Mouse (Mus musculus) CH12.LX (cell line): Measurements from ENCODE around the gene Usp46. TPM values are rescaled to one million over a fixed set of nuclear protein-coding genes. Genes with fewer than 3 reads are reported as not detected.

Experiments used
- DNase-seq: peaks from one replicate; pipeline ENCODE4 v3.0.0-alpha.2; 2013; ENCODE audit errors: extremely low read depth
- H3K27ac ChIP-seq: 2 replicates; pipeline ENCODE4 v1.5.1; 2012; ENCODE audit warnings: low read depth, mild to moderate bottlenecking, control low read depth, moderate library complexity; ENCODE audit not compliant: insufficient read depth
- H3K27me3 ChIP-seq: replicated peaks from 2 replicates; pipeline ENCODE3; 2012; ENCODE audit warnings: inconsistent platforms
- H3K36me3 ChIP-seq, 2 experiments: replicated peaks in 1 of 2; 2 replicates each; pipeline versions ENCODE3 to v1.6.1; 2012; ENCODE audit warnings: inconsistent platforms in 1 of 2, low read length in 1 of 2, mild to moderate bottlenecking in 1 of 2, mixed read lengths in 1 of 2, moderate library complexity in 1 of 2; ENCODE audit not compliant: control insufficient read depth in 1 of 2, insufficient read depth in 1 of 2
- H3K4me1 ChIP-seq, 2 experiments: 2 replicates each; pipeline ENCODE4 v1.6.1; 2012; ENCODE audit warnings: inconsistent platforms in 1 of 2, moderate library complexity in 1 of 2; ENCODE audit not compliant: insufficient read depth in 2 of 2, control insufficient read depth in 1 of 2
- H3K4me2 ChIP-seq: 2 replicates; pipeline ENCODE4 v1.6.1; 2012; ENCODE audit warnings: low read depth, mild to moderate bottlenecking, control low read depth; ENCODE audit not compliant: poor library complexity, insufficient read depth, severe bottlenecking
- H3K4me3 ChIP-seq, 3 experiments: fragments of 150-350 bp in 1 of 3; sonication (generic) in 1 of 3; replicated peaks in 1 of 3; 2 replicates each; pipeline versions ENCODE3 to v1.5.1; 2011 to 2012; ENCODE audit warnings: low read depth in 2 of 3, low read length in 2 of 3, mild to moderate bottlenecking in 2 of 3, moderate library complexity in 2 of 3, control low read depth in 1 of 3, improper control_type of control experiment in 1 of 3, inconsistent platforms in 1 of 3, mixed read lengths in 1 of 3; ENCODE audit not compliant: poor library complexity in 1 of 3
- H3K79me2 ChIP-seq: replicated peaks from 2 replicates; pipeline ENCODE4 v1.6.1; 2012; ENCODE audit warnings: mild to moderate bottlenecking, moderate library complexity; ENCODE audit not compliant: control insufficient read depth, poor library complexity, insufficient read depth, severe bottlenecking; ENCODE audit errors: extremely low read depth
- H3K9ac ChIP-seq: 2 replicates; pipeline ENCODE4 v1.6.1; 2012; ENCODE audit warnings: low read depth, mild to moderate bottlenecking, control low read depth, moderate library complexity; ENCODE audit not compliant: insufficient read depth
- H3K9me3 ChIP-seq: replicated peaks from 2 replicates; pipeline ENCODE3; 2012; ENCODE audit warnings: low read length, inconsistent platforms, mixed read lengths
- CTCF ChIP-seq, 2 experiments: IDR thresholded peaks in 1 of 2; conservative IDR thresholded peaks in 1 of 2; 2 replicates each; pipeline ENCODE4 v1.5.1; 2011 to 2012; ENCODE audit warnings: low read depth in 2 of 2, low read length in 2 of 2, improper control_type of control experiment in 1 of 2, inconsistent platforms in 1 of 2, mild to moderate bottlenecking in 1 of 2, moderate library complexity in 1 of 2
- EP300 ChIP-seq: IDR thresholded peaks from 2 replicates; pipeline ENCODE4 v1.6.1; 2011; ENCODE audit warnings: low read length, improper control_type of control experiment
- IRF4 ChIP-seq: IDR thresholded peaks from 2 replicates; pipeline ENCODE4 v1.6.1; 2014; ENCODE audit warnings: low read depth, mild to moderate bottlenecking, inconsistent platforms, low read length, improper control_type of control experiment
- JUN ChIP-seq: IDR thresholded peaks from 2 replicates; pipeline ENCODE4 v1.6.1; 2011; ENCODE audit warnings: low read depth, mild to moderate bottlenecking, low read length, improper control_type of control experiment, moderate library complexity; ENCODE audit not compliant: insufficient read depth
- JUND ChIP-seq: conservative IDR thresholded peaks from 2 replicates; pipeline ENCODE4 v1.6.1; 2011; ENCODE audit warnings: low read depth, low read length, improper control_type of control experiment
- KAT2A ChIP-seq: IDR thresholded peaks from 2 replicates; pipeline ENCODE4 v1.6.1; 2012; ENCODE audit warnings: low read length, improper control_type of control experiment, inconsistent platforms; ENCODE audit not compliant: insufficient replicate concordance
- MAFK ChIP-seq: IDR thresholded peaks from 2 replicates; pipeline ENCODE4 v1.6.1; 2011; ENCODE audit warnings: low read length, improper control_type of control experiment; ENCODE audit not compliant: insufficient replicate concordance
- MAX ChIP-seq: IDR thresholded peaks from 2 replicates; pipeline ENCODE4 v1.6.1; 2011; ENCODE audit warnings: low read length, improper control_type of control experiment
- MAZ ChIP-seq: IDR thresholded peaks from 2 replicates; pipeline ENCODE4 v1.6.1; 2012; ENCODE audit warnings: low read depth, mild to moderate bottlenecking, inconsistent platforms, low read length, improper control_type of control experiment, moderate library complexity
- MEF2A ChIP-seq: IDR thresholded peaks from 2 replicates; pipeline ENCODE4 v1.6.1; 2014; ENCODE audit warnings: low read depth, mild to moderate bottlenecking, inconsistent platforms, low read length, improper control_type of control experiment, borderline replicate concordance
- NELFE ChIP-seq: IDR thresholded peaks from 2 replicates; pipeline ENCODE4 v1.6.1; 2011; ENCODE audit warnings: low read depth, low read length, improper control_type of control experiment
- PAX5 ChIP-seq: IDR thresholded peaks from 2 replicates; pipeline ENCODE4 v1.6.1; 2012; ENCODE audit warnings: low read length, inconsistent platforms, mixed read lengths
- POLR2A ChIP-seq: IDR thresholded peaks from 2 replicates; pipeline ENCODE4 v1.6.1; 2011; ENCODE audit warnings: low read depth, mild to moderate bottlenecking, improper control_type of control experiment, low read length
- POLR2AphosphoS2 ChIP-seq: IDR thresholded peaks from 2 replicates; pipeline ENCODE4 v1.6.1; 2011; ENCODE audit warnings: low read depth, low read length, improper control_type of control experiment
- RCOR1 ChIP-seq: conservative IDR thresholded peaks from 2 replicates; pipeline ENCODE4 v1.6.1; 2012; ENCODE audit warnings: low read depth, mild to moderate bottlenecking, inconsistent platforms, low read length, improper control_type of control experiment
- SMC3 ChIP-seq: IDR thresholded peaks from 2 replicates; pipeline ENCODE4 v1.6.1; 2011; ENCODE audit warnings: low read depth, low read length, improper control_type of control experiment
- TCF12 ChIP-seq: IDR thresholded peaks from 2 replicates; pipeline ENCODE4 v1.6.1; 2014; ENCODE audit warnings: low read depth, mild to moderate bottlenecking, inconsistent platforms, low read length, improper control_type of control experiment
- UBTF ChIP-seq: IDR thresholded peaks from 2 replicates; pipeline ENCODE4 v1.6.1; 2012; ENCODE audit warnings: low read depth, mild to moderate bottlenecking, inconsistent platforms, low read length, improper control_type of control experiment, moderate library complexity
- USF1 ChIP-seq: IDR thresholded peaks from 2 replicates; pipeline ENCODE4 v1.6.1; 2014; ENCODE audit warnings: low read depth, mild to moderate bottlenecking, inconsistent platforms, low read length, improper control_type of control experiment
- ZC3H11A ChIP-seq: IDR thresholded peaks from 2 replicates; pipeline ENCODE4 v1.6.1; 2012; ENCODE audit warnings: low read depth, mild to moderate bottlenecking, inconsistent platforms, low read length, improper control_type of control experiment
- ZKSCAN1 ChIP-seq: IDR thresholded peaks from 2 replicates; pipeline ENCODE4 v1.6.1; 2012; ENCODE audit warnings: low read depth, inconsistent platforms, low read length, improper control_type of control experiment, borderline replicate concordance
- dilution Hi-C: fragments of 300-500 bp; cut with MboI; formaldehyde crosslinking; loops from 2 replicates; pipeline ENCODE4 v1.14.3; 2020; ENCODE audit warnings: low sequenced_read_pairs; ENCODE audit not compliant: extremely low pct_unique_long_range_greater_than_20kb, extremely low pct_ligation_motif_present
- in situ Hi-C: fragments of 300-500 bp; cut with MboI; formaldehyde crosslinking; loops from 3 replicates; pipeline ENCODE4 v1.14.3; 2019; ENCODE audit warnings: low sequenced_read_pairs, low pct_ligation_motif_present, low pct_unique_long_range_greater_than_20kb, mixed read lengths
- polyA plus RNA-seq: library from polyadenylated mRNA; unstranded; fragments of >175 nt; gene quantifications from 2 replicates; pipeline ENCODE4 v1.2.1, GENCODE M21; 2012; ENCODE audit warnings: low read depth; ENCODE audit not compliant: insufficient read length
- total RNA-seq, 2 experiments: library from RNA; depleted of rRNA; stranded (reverse); fragments of 300-350 nt in 1 of 2; fragments of >200 nt in 1 of 2; gene quantifications; 2 replicates each; pipeline ENCODE4 v1.2.3; 2012 to 2014

The Usp46 gene
- total and polyA plus RNA-seq, 3 experiments = 5.1 to 16.3 (median 15.6) TPM

GRCm38 (mm10) chr5:73958096-73958495 is 110.1 kb downstream of the Usp46 start:
- H3K27me3 ChIP-seq = no peaks in the 10 kb centered on the region
- dilution Hi-C loops = no loop called here
- H3K79me2 ChIP-seq = no peaks in the 10 kb centered on the region
- in situ Hi-C loops = no loop called here
- no peak overlapping the region for H3K4me2 ChIP-seq
- H3K4me1 ChIP-seq = peaks cover 5 to 6% of the 10 kb centered on the region in 2 experiments; a peak in 2 of 4 replicates
- H3K9ac ChIP-seq = no peak overlapping the region
- peaks cover 9 to 21% of the 10 kb centered on the region in 2 experiments for H3K36me3 ChIP-seq
- DNase-seq = no peak
- TF ChIP-seq POLR2AphosphoS2 = no peak
- TF ChIP-seq NELFE = no peak
- no peak for TF ChIP-seq MAX
- no peak for TF ChIP-seq RCOR1
- no peak for TF ChIP-seq USF1
- TF ChIP-seq EP300 = no peak
- no peak for TF ChIP-seq POLR2A
- no peak for TF ChIP-seq IRF4
- no peak for TF ChIP-seq ZKSCAN1
- no peak for TF ChIP-seq MAZ
- no peak for TF ChIP-seq UBTF
- TF ChIP-seq MAFK = no peak
- no peak for TF ChIP-seq SMC3
- no peak for TF ChIP-seq TCF12
- no peak for TF ChIP-seq CTCF (conservative IDR thresholded peaks at IDR 0.05 in 1 of 2, IDR thresholded peaks at IDR 0.05 in 1 of 2; ENCODE audit: low read depth in 2 of 2, low read length in 2 of 2)
- TF ChIP-seq JUN = no peak
- no peak for TF ChIP-seq KAT2A
- no peak for TF ChIP-seq ZC3H11A
- TF ChIP-seq, all 38 proteins: peak for 0
- H3K4me3 ChIP-seq = no peak overlapping the region
- H3K9me3 ChIP-seq = no peaks in the 10 kb centered on the region
- no peak overlapping the region for H3K27ac ChIP-seq

GRCm38 (mm10) chr5:73955691-73956090 is 112.5 kb downstream of the Usp46 start:
- dilution Hi-C loops = no loop called here
- no peaks in the 10 kb centered on the region for H3K79me2 ChIP-seq
- DNase-seq = no peak
- H3K36me3 ChIP-seq = peaks cover 20 to 40% of the 10 kb centered on the region in 2 experiments
- peaks cover 7 to 17% of the 10 kb centered on the region in 2 experiments; a peak in 3 of 4 replicates for H3K4me1 ChIP-seq
- in situ Hi-C loops = no loop called here
- H3K27me3 ChIP-seq = no peaks in the 10 kb centered on the region
- H3K27ac ChIP-seq = no peak overlapping the region
- H3K4me3 ChIP-seq = no peak overlapping the region
- TF ChIP-seq MEF2A (no peak), JUND (no peak), POLR2A (no peak), PAX5 (no peak), KAT2A (no peak), ZKSCAN1 (no peak)
- no peak overlapping the region for H3K9ac ChIP-seq
- no peak overlapping the region for H3K4me2 ChIP-seq
- H3K9me3 ChIP-seq = no peaks in the 10 kb centered on the region
